Mouse (Mus musculus) heart, embryonic 10.5 days (tissue): ENCODE results near the gene Olfr746. TPM values are rescaled to one million over a fixed set of nuclear protein-coding genes. Genes with fewer than 3 reads are reported as not detected.

Experiments used
- DNase-seq: peaks from one replicate; pipeline ENCODE4 v3.0.0-alpha.2; 2017; ENCODE audit warnings: low spot score
- H3K27ac ChIP-seq: fragments of 300-500 bp; sonication (generic); 2 replicates; pipeline ENCODE4 v1.5.1; 2016; ENCODE audit warnings: mild to moderate bottlenecking
- H3K27me3 ChIP-seq: fragments of 300-500 bp; sonication (generic); 2 replicates; pipeline ENCODE4 v1.6.1; 2016; ENCODE audit warnings: mild to moderate bottlenecking; ENCODE audit not compliant: poor library complexity, insufficient read depth, severe bottlenecking
- H3K36me3 ChIP-seq: fragments of 300-500 bp; sonication (generic); 2 replicates; pipeline ENCODE4 v1.6.1; 2016; ENCODE audit warnings: mild to moderate bottlenecking, moderate library complexity
- H3K4me1 ChIP-seq: fragments of 300-500 bp; sonication (generic); 2 replicates; pipeline ENCODE4 v1.6.1; 2016; ENCODE audit warnings: mild to moderate bottlenecking
- H3K4me3 ChIP-seq: fragments of 300-500 bp; sonication (generic); 2 replicates; pipeline ENCODE4 v1.5.1; 2016; ENCODE audit warnings: mild to moderate bottlenecking, moderate library complexity
- H3K9me3 ChIP-seq: fragments of 300-500 bp; sonication (generic); 2 replicates; pipeline ENCODE4 v1.6.1; 2016; ENCODE audit warnings: mild to moderate bottlenecking, moderate library complexity
- WGBS: fragments of 180-500 bp; shearing (Covaris S2); methylation state at CpG from one replicate; pipeline ENCODE4 v1.1.7; 2016; 5-methylcytosine and 5-hydroxymethylcytosine counted together
- polyA plus RNA-seq: library from polyadenylated mRNA; unstranded; fragments of >200 nt; fragmentation: Nextera tagmentation; extraction: Ambion mirVana; gene quantifications from 2 replicates; pipeline ENCODE4 v1.2.1, GENCODE M21; 2016

Olfr746 gene
- not detected in 2 replicates for polyA plus RNA-seq

DNA sequence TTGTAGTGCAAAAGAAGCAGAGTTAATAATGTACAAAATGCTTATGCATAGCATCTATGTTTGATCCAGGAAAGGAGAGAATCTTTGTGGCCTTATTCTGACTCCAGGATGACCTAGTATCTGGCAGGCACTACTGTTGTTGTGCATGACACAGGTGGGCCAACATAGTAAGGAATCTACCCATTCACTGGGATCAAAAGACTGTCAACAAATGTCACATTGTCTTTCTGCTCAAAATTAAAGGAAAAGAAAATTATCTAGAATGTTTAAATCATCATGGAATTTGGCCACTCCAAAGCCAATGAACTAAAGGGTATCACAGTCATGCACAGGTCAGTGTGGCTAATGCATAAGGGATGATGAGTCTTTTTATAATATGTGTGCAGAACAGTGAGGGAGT lies at the start of gene Olfr746:
Gene Olfr746 (plus strand): TSS at position 301 of the 400 bp plus-strand sequence.
- no peak for DNase-seq
- Histone ChIP-seq H3K4me3 (no peak within 1 kb of the TSS), H3K36me3 (no peaks in the 10 kb centered on the region)

DNA sequence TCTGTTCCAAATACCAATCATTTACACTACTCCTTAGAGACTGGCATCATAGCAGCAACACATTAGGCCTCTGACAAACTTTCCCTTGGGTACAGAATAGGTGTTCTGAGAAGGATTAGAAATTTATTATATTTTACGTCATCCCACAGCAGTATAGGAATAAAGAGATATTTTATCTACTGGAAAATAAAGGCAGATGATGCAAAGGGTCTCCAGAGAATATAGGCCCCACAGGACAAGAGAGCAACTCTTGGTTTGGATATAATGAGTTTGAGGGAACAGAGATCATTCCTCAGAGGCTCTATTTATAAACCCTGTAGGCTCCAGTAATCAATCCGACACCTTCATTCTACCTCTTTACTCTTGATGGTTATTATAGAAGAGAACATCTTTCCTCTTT lies 32.3 kb upstream of the Olfr746 start, which contains the start of gene Olfr744:
Gene Olfr744 (plus strand): TSS at position 301 of the 400 bp plus-strand sequence.
- Histone ChIP-seq H3K27ac (no peak within 1 kb of the TSS), H3K4me3 (no peak within 1 kb of the TSS), H3K27me3 (no peaks in the 10 kb centered on the region), H3K9me3 (no peaks in the 10 kb centered on the region), H3K4me1 (no peaks in the 10 kb centered on the region), H3K36me3 (no peaks in the 10 kb centered on the region)
- no peak for DNase-seq
- WGBS: 81% methylated on average over 2 of the region's 2 CpGs

More for the DNA sequence above, at the start of gene Olfr746:
- Histone ChIP-seq H3K9me3 (no peaks in the 10 kb centered on the region), H3K4me1 (no peaks in the 10 kb centered on the region), H3K27ac (no peak within 1 kb of the TSS), H3K27me3 (no peaks in the 10 kb centered on the region)

DNA sequence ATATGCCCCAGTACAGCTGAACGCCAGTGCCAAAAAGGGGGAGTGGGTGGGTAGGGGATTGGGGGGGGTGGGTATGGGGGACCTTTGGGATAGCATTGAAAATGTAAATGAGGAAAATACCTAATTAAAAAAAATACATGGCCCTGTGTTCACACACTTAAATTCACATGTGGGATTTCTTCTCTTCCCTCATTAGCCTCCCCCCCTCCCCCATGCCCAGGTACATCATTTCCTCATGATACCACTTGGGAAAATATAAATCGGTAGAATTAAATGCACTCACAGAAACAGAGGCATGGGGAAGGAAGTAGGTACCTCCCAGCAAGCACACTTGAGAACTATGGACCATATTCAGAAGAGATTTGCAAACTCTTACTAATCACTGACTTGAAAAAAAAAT lies 7.8 kb upstream of the Olfr746 start, which contains the start of gene Olfr745:
Gene Olfr745 (plus strand): TSS at position 301 of the 400 bp plus-strand sequence.
- H3K4me1 ChIP-seq: no peaks in the 10 kb centered on the region
- no peaks in the 10 kb centered on the region for H3K36me3 ChIP-seq
- WGBS: 75% methylated on average over 2 of the region's 2 CpGs
- no peak within 1 kb of the TSS for H3K4me3 ChIP-seq
- H3K27ac ChIP-seq: no peak within 1 kb of the TSS
- no peaks in the 10 kb centered on the region for H3K9me3 ChIP-seq
- no peak for DNase-seq
- H3K27me3 ChIP-seq: no peaks in the 10 kb centered on the region

DNA sequence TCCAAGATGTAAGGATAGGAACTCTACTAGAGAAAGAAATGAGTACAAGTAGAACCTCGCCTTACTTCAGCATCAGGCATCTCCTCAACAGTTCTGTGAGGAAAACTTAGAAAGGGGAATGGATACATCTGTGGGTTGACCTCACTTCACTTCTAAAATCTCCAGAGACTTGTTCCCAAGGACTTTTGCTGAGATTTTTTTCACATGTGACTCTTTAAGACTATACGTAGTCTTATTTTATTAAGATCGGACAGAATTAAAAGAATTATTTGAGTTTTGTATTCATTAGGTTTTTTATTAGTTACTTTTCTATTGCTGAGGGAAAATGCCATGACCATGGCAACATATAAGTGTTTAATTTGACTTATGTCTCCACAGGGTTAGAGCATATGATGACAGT lies 46.2 kb downstream of the Olfr746 start, which contains the start of gene Olfr747:
Gene Olfr747 (minus strand): TSS at position 101 of the 400 bp plus-strand sequence.
- no peak for DNase-seq
- Histone ChIP-seq H3K9me3 (no peaks in the 10 kb centered on the region), H3K27ac (no peak within 1 kb of the TSS), H3K36me3 (no peaks in the 10 kb centered on the region), H3K27me3 (no peaks in the 10 kb centered on the region), H3K4me1 (no peaks in the 10 kb centered on the region), H3K4me3 (no peak within 1 kb of the TSS)
- 82% methylated on average over 3 of the region's 3 CpGs for WGBS

Other genes starting within 250 kb of the Olfr746 start
- gene Olfr738, start 239.5 kb upstream of the Olfr746 start, polyA plus RNA-seq: not detected in 2 replicates
- gene Olfr739, start 228.5 kb upstream of the Olfr746 start, polyA plus RNA-seq: not detected in 2 replicates
- not detected in 2 replicates for gene Olfr740, start 201.5 kb upstream of the Olfr746 start, polyA plus RNA-seq
- gene Olfr741, start 174.3 kb upstream of the Olfr746 start, polyA plus RNA-seq: not detected in 2 replicates
- gene Olfr742, start 143.5 kb upstream of the Olfr746 start, polyA plus RNA-seq: not detected in 2 replicates
- not detected in 2 replicates for gene Olfr743, start 125.2 kb upstream of the Olfr746 start, polyA plus RNA-seq
- not detected in 2 replicates for gene Olfr744, start 32.2 kb upstream of the Olfr746 start, polyA plus RNA-seq
- gene Olfr745, start 7.7 kb upstream of the Olfr746 start, polyA plus RNA-seq: not detected in 2 replicates
- gene Olfr747, start 46.1 kb downstream of the Olfr746 start, polyA plus RNA-seq: not detected in 2 replicates
- not detected in 2 replicates for gene Olfr748, start 60.3 kb downstream of the Olfr746 start, polyA plus RNA-seq
- gene Olfr749, start 98.0 kb downstream of the Olfr746 start, polyA plus RNA-seq: not detected in 2 replicates
- gene Ttc5, start 138.4 kb downstream of the Olfr746 start, polyA plus RNA-seq: 59.8 and 64.1 TPM in 2 replicates
- not detected in 2 replicates for gene Ccnb1ip1, start 160.6 kb downstream of the Olfr746 start, polyA plus RNA-seq
- 46.1 and 50.0 TPM in 2 replicates for gene Parp2, start 160.8 kb downstream of the Olfr746 start, polyA plus RNA-seq
- gene Tep1, start 223.5 kb downstream of the Olfr746 start, polyA plus RNA-seq: 4.6 and 6.2 TPM in 2 replicates